Mouse (Mus musculus): ENCODE results near the gene Nkain4.

DNA sequence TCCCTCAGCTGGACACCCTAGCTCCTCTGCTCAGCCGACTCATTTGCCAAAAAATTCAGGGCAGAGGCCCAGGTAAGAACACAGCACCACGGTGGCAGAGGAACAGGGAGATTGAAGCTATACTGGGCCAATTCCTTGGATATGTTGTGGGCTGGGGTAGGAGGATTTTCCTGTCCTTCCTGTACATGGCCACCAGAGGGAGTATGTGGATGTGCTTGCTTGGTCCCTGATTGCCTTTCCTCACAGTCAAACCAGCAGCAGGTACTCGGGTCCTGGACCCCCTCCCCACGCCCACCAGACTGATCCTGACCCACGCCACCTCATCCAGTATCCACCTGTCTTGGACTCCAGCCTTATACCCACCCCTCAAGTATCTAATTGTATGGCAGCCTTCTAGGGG lies 41.9 kb upstream of the Nkain4 start:
- TF ChIP-seq POLR2A (IDR thresholded peaks at IDR 0.05; ENCODE audit: insufficient read depth, low read length) (no peak), CTCF (IDR thresholded peaks at IDR 0.05; ENCODE audit: low read depth, low read length) (peak; percentile 84), EP300 (IDR thresholded peaks at IDR 0.05; ENCODE audit: insufficient read depth, low read depth, low read length) (no peak)
